Mouse (Mus musculus): ENCODE measurements around the gene Trmt112.

Trmt112 gene

GRCm38 (mm10) chr19:6926559-6927255 is 17.2 kb downstream of the Trmt112 start:
- DNase-seq (ENCODE audit: low read depth): no peak

GRCm38 (mm10) chr19:6928080-6928479 is 18.6 kb downstream of the Trmt112 start:
- DNase-seq (ENCODE audit: low read depth): no peak

GRCm38 (mm10) chr19:6931002-6931401 is 21.5 kb downstream of the Trmt112 start:
- no peak for DNase-seq (ENCODE audit: low read depth)

GRCm38 (mm10) chr19:6932018-6932417 is 22.5 kb downstream of the Trmt112 start:
- no peak for DNase-seq (ENCODE audit: low read depth)

DNA sequence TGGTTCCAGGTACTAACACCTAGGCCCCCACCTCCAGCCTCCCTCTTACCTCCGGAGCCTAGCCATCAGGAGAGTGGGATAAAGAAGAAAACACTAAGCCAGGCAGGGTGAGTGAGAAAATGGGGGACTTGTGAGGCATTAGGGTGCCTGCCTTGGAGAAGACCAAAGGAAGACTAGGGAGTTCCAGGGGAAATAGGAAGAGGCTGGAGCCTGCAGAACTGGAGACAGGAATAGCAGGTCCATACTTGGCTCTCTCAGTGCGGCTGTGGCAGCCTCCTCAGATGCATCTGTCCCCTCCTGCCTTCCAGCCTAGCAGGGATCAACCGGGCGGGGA is 23.6 kb downstream of the Trmt112 start:
- no peak for DNase-seq (ENCODE audit: low read depth)

DNA sequence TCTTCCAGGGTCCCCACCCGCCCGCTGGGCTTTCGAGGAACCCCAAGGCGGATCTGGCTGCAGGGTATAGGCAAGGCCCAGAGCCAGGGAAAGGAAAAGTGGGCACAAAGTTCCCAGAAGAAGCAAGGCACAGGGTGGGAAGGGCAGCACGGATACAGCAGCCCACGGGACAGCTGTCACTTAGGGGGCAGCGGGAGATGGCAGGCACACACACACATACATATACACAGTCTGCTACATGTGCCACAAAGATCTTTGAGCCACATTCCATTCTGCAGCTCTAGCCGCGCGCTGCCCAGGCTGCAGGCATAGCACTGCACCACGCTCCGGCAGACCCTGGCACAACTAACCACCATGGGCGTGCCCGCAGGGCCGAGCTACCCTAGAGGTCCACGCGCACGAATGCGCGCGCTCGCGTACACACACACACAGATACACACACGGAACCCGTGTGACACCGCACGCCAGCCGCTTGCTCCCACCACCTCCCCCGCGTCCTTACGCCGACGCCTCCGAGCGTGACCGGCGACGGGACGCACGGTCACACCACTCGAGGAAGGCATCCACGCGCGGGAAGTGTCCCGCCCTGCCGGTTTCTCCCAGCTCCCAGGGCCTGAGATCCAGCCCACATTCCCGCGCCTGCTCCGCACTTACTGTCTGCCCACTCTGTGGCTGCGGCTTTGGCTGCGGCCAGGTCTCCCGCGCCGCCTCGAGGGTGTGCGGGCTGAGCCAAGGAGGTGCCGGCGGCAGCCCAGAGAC is 24.1 kb downstream of the Trmt112 start:
- DNase-seq (ENCODE audit: low read depth): no peak

- DNase-seq (ENCODE audit: low read depth): no peak
These were observed 24.9 kb downstream of the Trmt112 start, which contains the start of gene Kcnk4 for GRCm38 (mm10) chr19:6934195-6934977. TSS of gene Kcnk4 (minus strand) at chr19:6934515.

DNA sequence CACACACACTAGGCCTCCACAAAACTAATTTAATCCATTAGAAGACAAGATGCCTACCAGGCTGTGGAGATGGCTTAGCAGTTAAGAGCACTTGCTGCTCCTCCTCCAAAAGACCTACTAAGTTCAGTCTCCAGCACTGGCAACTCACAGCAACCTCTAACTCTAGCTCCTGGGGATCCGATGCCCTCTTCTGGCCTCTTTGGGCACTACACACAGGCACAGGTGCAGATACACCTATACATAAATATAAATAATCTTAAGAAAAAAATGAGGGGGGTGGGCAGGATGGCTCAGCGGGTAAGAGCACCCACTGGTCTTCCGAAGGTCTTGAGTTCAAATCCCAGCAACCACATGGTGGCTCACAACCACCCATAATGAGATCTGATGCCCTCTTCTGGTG is 26.8 kb downstream of the Trmt112 start:
- DNase-seq (ENCODE audit: low read depth): no peak

GRCm38 (mm10) chr19:6937541-6938465 is 28.3 kb downstream of the Trmt112 start:
- no peak for DNase-seq (ENCODE audit: low read depth)

DNA sequence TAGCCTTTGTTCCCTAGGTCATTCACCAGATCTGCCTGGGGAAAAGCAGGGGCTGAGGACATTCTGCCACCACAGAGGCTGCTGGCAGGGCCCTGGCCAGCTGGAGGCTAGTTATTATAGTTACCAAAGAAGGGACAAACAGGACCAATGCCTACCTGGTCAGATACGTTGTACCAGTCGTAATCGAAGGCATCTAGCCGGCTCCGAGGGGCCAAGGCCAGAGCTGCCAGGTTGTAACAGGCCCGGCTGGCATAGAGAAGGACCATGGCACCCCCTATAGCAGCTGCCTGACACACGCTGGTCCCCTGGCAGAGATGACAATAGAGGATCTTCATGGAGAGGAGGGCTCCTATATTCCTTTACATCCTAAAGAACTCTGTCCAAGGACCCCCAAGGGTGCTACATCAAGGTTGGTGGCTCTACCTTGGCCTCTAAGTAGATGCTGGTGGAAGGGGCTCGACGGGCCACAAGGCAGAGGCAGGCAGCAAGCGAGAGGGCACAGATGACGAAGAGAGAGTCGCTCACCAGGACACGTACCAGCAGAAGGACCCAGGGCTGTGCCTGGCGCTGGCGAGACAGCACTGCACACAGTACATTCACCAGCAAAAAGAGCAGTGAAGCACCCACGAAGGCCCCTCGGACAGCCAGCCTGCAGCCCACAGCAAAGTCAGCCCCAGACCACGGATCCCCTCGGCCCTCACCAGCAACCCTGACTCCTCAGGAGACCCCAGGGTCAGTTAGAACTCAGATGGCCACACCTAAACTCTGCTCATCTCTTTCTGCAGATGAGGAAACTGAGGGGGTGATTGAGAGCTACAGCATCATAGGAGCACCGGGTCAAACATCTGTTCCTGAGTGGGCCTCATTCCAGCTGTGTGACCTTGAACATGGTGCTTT is 29.9 kb downstream of the Trmt112 start:
- no peak for DNase-seq (ENCODE audit: low read depth)

GRCm38 (mm10) chr19:6940396-6941351 is 31.2 kb downstream of the Trmt112 start:
- no peak for DNase-seq (ENCODE audit: low read depth)

DNA sequence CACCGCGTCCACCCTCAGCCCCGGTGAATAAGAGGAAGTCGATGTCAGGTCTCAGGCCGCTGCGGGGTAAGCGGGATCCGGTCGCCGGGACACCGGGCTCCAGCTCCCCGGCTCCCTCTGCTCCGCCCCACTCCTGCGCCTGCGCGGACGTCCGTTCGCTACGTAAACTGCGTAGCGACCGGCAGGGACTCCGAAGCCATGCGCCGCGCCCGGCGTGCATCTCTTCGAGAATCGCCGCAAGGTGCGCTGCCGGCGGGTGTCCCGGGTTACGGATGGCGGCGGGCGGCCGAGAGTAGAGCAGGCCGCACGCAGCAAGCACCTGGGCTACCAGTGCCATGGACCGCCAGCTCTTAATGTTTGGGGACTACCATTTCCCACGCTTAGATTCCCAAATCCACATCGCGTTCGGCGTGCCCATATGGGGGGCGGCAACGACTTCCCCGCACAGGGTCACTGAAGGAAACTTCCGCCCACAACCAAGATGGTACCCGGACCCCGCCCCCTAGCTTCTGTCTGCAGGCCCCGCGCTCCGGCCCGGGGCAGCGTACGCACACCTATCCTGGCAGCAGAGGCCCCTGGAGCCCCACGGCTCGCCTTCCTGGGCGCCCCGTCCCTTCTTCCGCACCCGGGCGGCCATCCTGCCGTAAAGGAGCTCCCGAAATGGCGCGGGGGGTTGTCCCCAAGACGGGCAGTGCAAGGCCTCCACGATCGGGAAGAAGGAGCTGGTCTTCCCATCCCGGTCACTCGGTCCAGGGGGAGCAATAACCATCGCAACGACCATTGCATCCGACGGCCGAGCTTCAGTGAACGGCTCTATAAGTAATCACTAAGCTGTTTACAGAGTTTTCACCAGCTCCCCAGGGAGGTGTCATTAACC is 32.1 kb downstream of the Trmt112 start, which contains the start of gene Bad:
TSS of gene Bad (plus strand) at position 490 of the 877 bp plus-strand sequence.
- DNase-seq (ENCODE audit: low read depth): peak; percentile 71

GRCm38 (mm10) chr19:6942249-6942691 is 32.8 kb downstream of the Trmt112 start, which contains the start of gene Gpr137:
TSS of gene Gpr137 (minus strand) at chr19:6942480.
- DNase-seq (ENCODE audit: low read depth): peak; percentile 82

- DNase-seq (ENCODE audit: low read depth): no peak
These were observed 33.3 kb downstream of the Trmt112 start for GRCm38 (mm10) chr19:6942764-6943163.

DNA sequence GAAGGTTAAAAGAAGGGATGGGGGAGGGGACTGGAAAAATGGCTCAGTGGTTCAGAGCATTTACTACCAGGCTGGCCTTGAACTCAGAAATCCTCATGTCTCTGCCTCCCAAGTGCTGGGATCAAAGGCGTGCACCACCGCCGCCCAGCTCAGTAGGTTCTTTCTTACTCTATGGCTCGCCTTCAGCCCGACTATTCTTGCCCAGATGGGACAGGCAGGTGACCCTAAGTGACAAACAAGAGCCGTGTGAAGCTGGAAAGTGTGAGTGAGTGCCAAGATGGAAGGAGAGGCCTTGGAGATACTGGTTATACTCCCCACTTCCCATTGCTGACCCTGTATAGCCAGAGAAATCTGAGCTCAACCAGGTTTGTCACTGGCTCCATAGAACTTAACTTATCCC is 34.2 kb downstream of the Trmt112 start:
- DNase-seq (ENCODE audit: low read depth): no peak

DNA sequence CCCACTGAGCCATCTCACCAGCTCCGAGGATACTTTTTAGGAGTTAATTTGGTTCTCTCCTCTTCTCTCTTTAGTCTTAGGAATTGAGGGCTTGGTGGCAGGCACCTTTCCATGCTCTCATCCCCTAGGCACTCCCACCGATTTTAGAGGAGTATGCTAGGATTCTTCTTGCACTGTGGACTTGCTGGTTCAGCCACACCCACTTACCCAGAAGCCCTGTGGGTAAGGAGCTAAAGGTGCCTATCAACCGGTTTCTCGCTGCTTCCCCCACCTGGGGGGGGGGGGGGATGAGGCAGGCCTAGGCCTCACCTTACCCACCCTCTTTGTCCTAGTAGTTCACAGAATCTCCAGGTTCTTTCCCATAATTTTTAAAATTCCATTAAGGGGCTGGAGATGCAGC is 38.2 kb downstream of the Trmt112 start:
- DNase-seq (ENCODE audit: low read depth): no peak

DNA sequence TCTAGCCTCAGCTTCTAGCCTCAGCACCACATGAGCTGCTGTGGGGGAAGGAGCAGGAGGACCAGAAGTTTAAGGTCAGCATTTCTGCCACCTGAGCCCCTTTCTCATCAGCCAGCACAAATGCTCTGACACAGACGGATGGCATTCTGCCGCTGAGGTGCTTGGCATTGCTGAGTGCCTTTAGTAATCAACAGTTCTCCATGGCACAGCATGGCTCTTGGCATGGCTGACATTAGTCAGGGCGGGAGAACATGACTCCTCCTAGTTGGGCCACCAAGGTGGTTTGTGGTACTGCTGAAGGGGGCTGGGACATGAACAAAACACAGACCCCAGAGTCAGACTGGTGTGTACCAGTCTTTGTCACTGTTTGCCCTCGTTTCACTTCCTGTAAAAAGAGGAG is 38.7 kb downstream of the Trmt112 start:
- no peak for DNase-seq (ENCODE audit: low read depth)

GRCm38 (mm10) chr19:6949532-6949931 is 40.0 kb downstream of the Trmt112 start:
- DNase-seq (ENCODE audit: low read depth): no peak

Data from fibroblast of lung, adult 2 months (primary cell).